28 mouse cellular contexts compared by ENCODE assay signal in genomic region chr6:146326631-146327030, GRCm38 (mm10).
"Had no signal": no experiment of that assay in that cellular context is flagged by ENCODE, and none has a peak within 500 bp of the region (broad histone marks: within the 10 kb centered on the region; RNA-seq: fewer than 3 reads in every experiment).

No protein-coding gene starts in this region.

- H3K27ac ChIP-seq: limb, embryonic 10.5 days; limb, embryonic 12.5 days; limb, embryonic 13.5 days; limb, embryonic 15.5 days; liver, embryonic 12.5 days; liver, embryonic 13.5 days; liver, embryonic 14.5 days; liver, embryonic 15.5 days; lung, embryonic 15.5 days; macrophage; midbrain, embryonic 10.5 days; midbrain, embryonic 12.5 days; midbrain, embryonic 13.5 days; midbrain, embryonic 15.5 days; neural tube, embryonic 12.5 days had no signal

- H3K4me3 ChIP-seq: limb, embryonic 10.5 days; limb, embryonic 12.5 days; limb, embryonic 13.5 days; limb, embryonic 15.5 days; liver, embryonic 12.5 days; liver, embryonic 13.5 days; liver, embryonic 15.5 days; lung, embryonic 15.5 days; megakaryocyte, embryonic 14.5 days; midbrain, embryonic 10.5 days; midbrain, embryonic 12.5 days; midbrain, embryonic 13.5 days; midbrain, embryonic 15.5 days; myocyte; neural tube, embryonic 12.5 days had no signal

- DNase-seq: left cerebral cortex, postnatal 4 days; liver; liver, embryonic 13.5 days; liver, postnatal 0 days; lung, adult 18-20 months; lung, adult 2 months; lung, embryonic 14.5 days; lung, postnatal 10 days; lung, postnatal 14 days; lung, postnatal 36 days; lung, postnatal 4 days; midbrain, embryonic 14.5 days had no signal
